Mouse (Mus musculus) kidney, postnatal 0 days (tissue): ENCODE measurements around the gene Aox2. TPM values are rescaled to one million over a fixed set of nuclear protein-coding genes. Genes with fewer than 3 reads are reported as not detected.

Experiments used
- ATAC-seq: fragments of 200-750 bp; cut with Nextera tagmentation; replicated peaks from 2 replicates; pipeline ENCODE4 v1.8.0; 2017; ENCODE audit warnings: low read depth, moderate number of reproducible peaks, moderate TSS enrichment, moderate library complexity; ENCODE audit not compliant: low FRiP score
- DNase-seq: peaks from one replicate; pipeline ENCODE4 v3.0.0-alpha.2; 2016; ENCODE audit warnings: low spot score
- H3K27ac ChIP-seq: fragments of 300-500 bp; sonication (generic); 2 replicates; pipeline ENCODE4 v1.5.1; 2014; ENCODE audit warnings: mild to moderate bottlenecking
- H3K27me3 ChIP-seq: fragments of 300-500 bp; sonication (generic); 2 replicates; pipeline ENCODE4 v1.6.1; 2014; ENCODE audit warnings: low read length, mixed read lengths; ENCODE audit not compliant: insufficient read depth
- H3K36me3 ChIP-seq: fragments of 300-500 bp; sonication (generic); 2 replicates; pipeline ENCODE4 v1.6.1; 2014; ENCODE audit warnings: low read length, mixed read lengths; ENCODE audit not compliant: insufficient read depth
- H3K4me1 ChIP-seq: fragments of 300-500 bp; sonication (generic); replicated peaks from 2 replicates; pipeline ENCODE4 v1.6.1; 2014; ENCODE audit warnings: antibody characterized with exemption, low read length, mixed read lengths; ENCODE audit not compliant: insufficient read depth
- H3K4me2 ChIP-seq: fragments of 300-500 bp; sonication (generic); 2 replicates; pipeline ENCODE4 v1.6.1; 2014; ENCODE audit warnings: mild to moderate bottlenecking, low read length, moderate library complexity, mixed read lengths
- H3K4me3 ChIP-seq: fragments of 300-500 bp; sonication (generic); replicated peaks from 2 replicates; pipeline ENCODE4 v1.5.1; 2014; ENCODE audit warnings: low read depth, low read length
- H3K9ac ChIP-seq: fragments of 300-500 bp; sonication (generic); 2 replicates; pipeline ENCODE4 v1.6.1; 2014; ENCODE audit warnings: low read depth, low read length
- H3K9me3 ChIP-seq: fragments of 300-500 bp; sonication (generic); replicated peaks from 2 replicates; pipeline ENCODE4 v1.6.1; 2016; ENCODE audit warnings: low read length, inconsistent platforms, mixed read lengths
- CTCF ChIP-seq: IDR thresholded peaks from 2 replicates; pipeline ENCODE4 v1.5.1; 2016; ENCODE audit warnings: antibody characterized with exemption, low read depth, mild to moderate bottlenecking, moderate library complexity
- WGBS: fragments of 180-500 bp; shearing (Covaris S2); extraction: QIAGEN DNeasy Blood & Tissue Kit; methylation state at CpG from one replicate; pipeline ENCODE4 v1.1.7; 2014; 5-methylcytosine and 5-hydroxymethylcytosine counted together
- polyA plus RNA-seq: library from polyadenylated mRNA; unstranded; fragments of >200 nt; fragmentation: Nextera tagmentation; extraction: Ambion mirVana; gene quantifications from 2 replicates; pipeline ENCODE4 v1.2.1, GENCODE M21; 2015

Aox2 gene
- polyA plus RNA-seq, 1 experiment from 2014 or later: 0.09 TPM

- no peak for TF ChIP-seq CTCF
- no peak for ATAC-seq
- no peak for DNase-seq
- no peak overlapping the region for H3K4me3 ChIP-seq
- no peaks in the 10 kb centered on the region for H3K9me3 ChIP-seq
- H3K4me2 ChIP-seq: no peak overlapping the region
- H3K27me3 ChIP-seq: no peaks in the 10 kb centered on the region
- peaks cover 3% of the 10 kb centered on the region; the same call in 1 of the 2 replicates for H3K4me1 ChIP-seq
- 52% methylated on average over 6 of the region's 6 CpGs for WGBS
- H3K9ac ChIP-seq: no peak overlapping the region
- no peaks in the 10 kb centered on the region for H3K36me3 ChIP-seq
- no peak overlapping the region for H3K27ac ChIP-seq
Observed at GRCm38 (mm10) chr1:58302015-58302414, 23.9 kb downstream of the Aox2 start.

- peaks cover 3% of the 10 kb centered on the region; the same call in 1 of the 2 replicates for H3K4me1 ChIP-seq
- 78% methylated on average over 6 of the region's 6 CpGs for whole genome bisulfite sequencing
- DNase-seq: no peak
- H3K27ac ChIP-seq: no peak overlapping the region
- H3K9me3 ChIP-seq: no peaks in the 10 kb centered on the region
- H3K27me3 ChIP-seq: no peaks in the 10 kb centered on the region
- H3K4me3 ChIP-seq: no peak overlapping the region
- H3K4me2 ChIP-seq: no peak overlapping the region
- no peak for ATAC-seq
- H3K9ac ChIP-seq: no peak overlapping the region
- H3K36me3 ChIP-seq: no peaks in the 10 kb centered on the region
- no peak for TF ChIP-seq CTCF
Observed at GRCm38 (mm10) chr1:58303009-58303408, 24.9 kb downstream of the Aox2 start.

GRCm38 (mm10) chr1:58303726-58304125 is 25.6 kb downstream of the Aox2 start:
- H3K27me3 ChIP-seq: no peaks in the 10 kb centered on the region
- no peaks in the 10 kb centered on the region for H3K36me3 ChIP-seq
- no peak overlapping the region for H3K4me2 ChIP-seq
- H3K9me3 ChIP-seq: no peaks in the 10 kb centered on the region
- no peak overlapping the region for H3K9ac ChIP-seq
- H3K4me3 ChIP-seq: no peak overlapping the region
- 0 out of 2 replicates have a peak, but pooled peaks have one; percentile 27 for ATAC-seq
- 77% methylated on average over 4 of the region's 4 CpGs for WGBS
- TF ChIP-seq CTCF: no peak
- DNase-seq: peak; percentile 73
- no peak overlapping the region for H3K27ac ChIP-seq
- H3K4me1 ChIP-seq: peaks cover 3% of the 10 kb centered on the region; the same call in 1 of the 2 replicates

GRCm38 (mm10) chr1:58304296-58304695 is 26.2 kb downstream of the Aox2 start:
- H3K36me3 ChIP-seq: no peaks in the 10 kb centered on the region
- H3K27ac ChIP-seq: no peak overlapping the region
- WGBS: 57% methylated on average over 12 of the region's 12 CpGs
- TF ChIP-seq CTCF: no peak
- peak; percentile 8 for DNase-seq
- peaks cover 3% of the 10 kb centered on the region; the same call in 1 of the 2 replicates for H3K4me1 ChIP-seq
- no peaks in the 10 kb centered on the region for H3K9me3 ChIP-seq
- no peak overlapping the region for H3K4me3 ChIP-seq
- no peak for ATAC-seq
- H3K9ac ChIP-seq: no peak overlapping the region
- H3K4me2 ChIP-seq: no peak overlapping the region
- H3K27me3 ChIP-seq: no peaks in the 10 kb centered on the region

- Histone ChIP-seq H3K4me1 (peaks cover 3% of the 10 kb centered on the region; the same call in 1 of the 2 replicates), H3K9ac (no peak overlapping the region), H3K27me3 (no peaks in the 10 kb centered on the region), H3K36me3 (no peaks in the 10 kb centered on the region), H3K27ac (no peak overlapping the region), H3K4me2 (no peak overlapping the region), H3K9me3 (no peaks in the 10 kb centered on the region), H3K4me3 (no peak overlapping the region)
- DNase-seq: no peak
- ATAC-seq: peak; percentile 60; the same call in 1 of the 2 replicates
- WGBS: 56% methylated on average over 8 of the region's 8 CpGs
- no peak for TF ChIP-seq CTCF
Observed at GRCm38 (mm10) chr1:58307181-58307580, 29.1 kb downstream of the Aox2 start.

- no peak overlapping the region for H3K4me3 ChIP-seq
- DNase-seq: no peak
- ATAC-seq: no peak
- no peaks in the 10 kb centered on the region for H3K36me3 ChIP-seq
- no peak for TF ChIP-seq CTCF
- no peak overlapping the region for H3K9ac ChIP-seq
- H3K4me2 ChIP-seq: no peak overlapping the region
- H3K4me1 ChIP-seq: peaks cover under 1% of the 10 kb centered on the region; the same call in 1 of the 2 replicates
- 87% methylated on average over 8 of the region's 8 CpGs for WGBS
- no peaks in the 10 kb centered on the region for H3K27me3 ChIP-seq
- H3K27ac ChIP-seq: no peak overlapping the region
- H3K9me3 ChIP-seq: no peaks in the 10 kb centered on the region
Observed at GRCm38 (mm10) chr1:58308594-58308993, 30.5 kb downstream of the Aox2 start.

GRCm38 (mm10) chr1:58309853-58310252 is 31.7 kb downstream of the Aox2 start:
- no peak for ATAC-seq
- 83% methylated on average over 4 of the region's 4 CpGs for WGBS
- H3K4me1 ChIP-seq: no peaks in the 10 kb centered on the region; the same call in 1 of the 2 replicates
- H3K9ac ChIP-seq: no peak overlapping the region
- H3K4me2 ChIP-seq: no peak overlapping the region
- no peak overlapping the region for H3K4me3 ChIP-seq
- H3K27ac ChIP-seq: no peak overlapping the region
- DNase-seq: no peak
- H3K27me3 ChIP-seq: no peaks in the 10 kb centered on the region
- TF ChIP-seq CTCF: no peak
- no peaks in the 10 kb centered on the region for H3K36me3 ChIP-seq
- H3K9me3 ChIP-seq: no peaks in the 10 kb centered on the region
